Mouse (Mus musculus): ENCODE data around the gene Tmem198. TPM values are rescaled to one million over a fixed set of nuclear protein-coding genes. Genes with fewer than 3 reads are reported as not detected.

Gene Tmem198
- polyA plus RNA-seq, 1 experiment from 2014 or later = 1.3 TPM

DNA sequence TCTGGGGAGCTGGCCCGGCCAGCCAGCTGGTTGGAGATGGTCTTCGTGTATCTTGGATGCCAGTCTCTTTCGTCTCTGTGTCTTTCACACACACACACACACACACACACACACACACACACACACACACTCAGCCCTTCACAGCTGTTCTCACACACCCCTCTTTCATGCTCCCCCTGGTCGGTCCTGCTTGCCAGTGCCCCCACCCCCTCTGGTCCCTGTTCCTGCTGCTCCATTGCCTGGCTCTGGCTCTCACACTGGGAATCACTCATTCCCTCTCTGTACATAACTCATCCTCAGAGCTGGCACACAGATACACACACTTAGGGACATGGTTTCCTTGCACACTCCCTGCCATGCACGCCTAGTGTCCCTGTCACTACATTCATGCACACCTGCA is 27.4 kb upstream of the Tmem198 start:
- TF ChIP-seq CTCF (IDR thresholded peaks at IDR 0.05) = no peak
- DNase-seq (ENCODE audit: low spot score) = no peak
- 57% methylated on average over 5 of the region's 5 CpGs for WGBS
- Histone ChIP-seq H3K4me2 (replicated peaks; ENCODE audit: low read depth, low read length) (no peak overlapping the region), H3K36me3 (ENCODE audit: insufficient read depth, low read length) (no peaks in the 10 kb centered on the region), H3K4me1 (ENCODE audit: insufficient read depth, low read depth, low read length) (peaks cover 9% of the 10 kb centered on the region; the same call in 1 of the 2 replicates), H3K4me3 (ENCODE audit: low read depth, low read length) (no peak overlapping the region), H3K27ac (ENCODE audit: low read length) (no peak overlapping the region), H3K9me3 (ENCODE audit: low read length) (no peaks in the 10 kb centered on the region), H3K27me3 (replicated peaks; ENCODE audit: insufficient read depth, low read length) (peaks cover 55% of the 10 kb centered on the region), H3K9ac (replicated peaks; ENCODE audit: low read depth) (no peak overlapping the region)
- ATAC-seq = no peak

DNA sequence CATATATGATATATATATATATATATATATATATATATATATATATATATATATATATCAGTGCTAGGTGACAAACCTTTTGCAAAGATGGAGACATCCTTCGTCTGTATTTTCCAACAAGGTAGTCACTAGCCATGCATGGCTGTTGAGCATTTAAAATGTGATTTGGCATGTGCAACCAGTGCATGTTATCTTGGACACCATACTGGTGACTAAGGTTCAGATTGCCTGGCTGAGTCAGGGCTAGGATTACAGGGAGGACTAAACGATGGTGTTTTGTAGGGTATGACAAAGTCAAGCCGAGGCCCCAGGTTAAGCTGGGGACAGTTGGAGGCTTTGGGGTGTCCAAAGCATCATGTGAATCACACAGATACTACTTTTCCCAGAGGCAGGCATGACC is 23.9 kb upstream of the Tmem198 start:
- peaks cover 29% of the 10 kb centered on the region for H3K27me3 ChIP-seq (replicated peaks; ENCODE audit: insufficient read depth, low read length)
- peaks cover 6% of the 10 kb centered on the region for H3K4me1 ChIP-seq (ENCODE audit: insufficient read depth, low read depth, low read length)
- H3K9ac ChIP-seq (replicated peaks; ENCODE audit: low read depth) = no peak overlapping the region
- H3K36me3 ChIP-seq (ENCODE audit: insufficient read depth, low read length) = no peaks in the 10 kb centered on the region
- H3K4me2 ChIP-seq (replicated peaks; ENCODE audit: low read depth, low read length) = no peak overlapping the region
- H3K9me3 ChIP-seq (ENCODE audit: low read length) = no peaks in the 10 kb centered on the region
- DNase-seq (ENCODE audit: low spot score) = no peak
- WGBS = 68% methylated on average over 3 of the region's 3 CpGs
- no peak overlapping the region for H3K27ac ChIP-seq (ENCODE audit: low read length)
- ATAC-seq = no peak
- H3K4me3 ChIP-seq (ENCODE audit: low read depth, low read length) = no peak overlapping the region
- no peak for TF ChIP-seq CTCF (IDR thresholded peaks at IDR 0.05)
- TF ChIP-seq EP300 (IDR thresholded peaks at IDR 0.05) = no peak

DNA sequence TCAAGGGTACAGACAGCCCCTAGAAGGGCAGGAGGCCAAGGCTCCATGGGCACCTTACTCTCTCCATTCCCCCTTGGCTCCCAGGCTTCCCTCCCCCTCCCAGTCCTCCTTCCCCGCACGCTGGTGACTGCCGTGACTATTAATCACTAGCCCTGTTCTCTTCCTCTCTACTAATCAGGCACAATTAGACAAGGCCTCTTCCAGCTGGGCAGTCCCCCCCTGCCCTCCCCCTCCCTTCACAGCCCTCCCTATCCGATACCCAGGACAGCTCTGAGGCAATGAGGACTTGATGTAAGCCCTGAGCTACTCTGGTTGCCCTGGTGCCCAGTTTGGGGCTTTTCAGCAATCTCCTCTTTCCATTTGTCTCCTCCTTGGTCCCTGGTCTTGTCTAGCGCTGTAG is 23.4 kb upstream of the Tmem198 start:
- Histone ChIP-seq H3K27ac (ENCODE audit: low read length) (no peak overlapping the region), H3K4me3 (ENCODE audit: low read depth, low read length) (no peak overlapping the region), H3K4me2 (replicated peaks; ENCODE audit: low read depth, low read length) (no peak overlapping the region), H3K9ac (replicated peaks; ENCODE audit: low read depth) (no peak overlapping the region), H3K4me1 (ENCODE audit: insufficient read depth, low read depth, low read length) (peaks cover 4% of the 10 kb centered on the region; the same call in 1 of the 2 replicates), H3K9me3 (ENCODE audit: low read length) (no peaks in the 10 kb centered on the region), H3K27me3 (replicated peaks; ENCODE audit: insufficient read depth, low read length) (peaks cover 24% of the 10 kb centered on the region), H3K36me3 (ENCODE audit: insufficient read depth, low read length) (no peaks in the 10 kb centered on the region)
- 38% methylated on average over 5 of the region's 5 CpGs for WGBS
- DNase-seq (ENCODE audit: low spot score) (no peak), ATAC-seq (no peak)
- TF ChIP-seq EP300 (IDR thresholded peaks at IDR 0.05) = no peak
- TF ChIP-seq CTCF (IDR thresholded peaks at IDR 0.05) = no peak

DNA sequence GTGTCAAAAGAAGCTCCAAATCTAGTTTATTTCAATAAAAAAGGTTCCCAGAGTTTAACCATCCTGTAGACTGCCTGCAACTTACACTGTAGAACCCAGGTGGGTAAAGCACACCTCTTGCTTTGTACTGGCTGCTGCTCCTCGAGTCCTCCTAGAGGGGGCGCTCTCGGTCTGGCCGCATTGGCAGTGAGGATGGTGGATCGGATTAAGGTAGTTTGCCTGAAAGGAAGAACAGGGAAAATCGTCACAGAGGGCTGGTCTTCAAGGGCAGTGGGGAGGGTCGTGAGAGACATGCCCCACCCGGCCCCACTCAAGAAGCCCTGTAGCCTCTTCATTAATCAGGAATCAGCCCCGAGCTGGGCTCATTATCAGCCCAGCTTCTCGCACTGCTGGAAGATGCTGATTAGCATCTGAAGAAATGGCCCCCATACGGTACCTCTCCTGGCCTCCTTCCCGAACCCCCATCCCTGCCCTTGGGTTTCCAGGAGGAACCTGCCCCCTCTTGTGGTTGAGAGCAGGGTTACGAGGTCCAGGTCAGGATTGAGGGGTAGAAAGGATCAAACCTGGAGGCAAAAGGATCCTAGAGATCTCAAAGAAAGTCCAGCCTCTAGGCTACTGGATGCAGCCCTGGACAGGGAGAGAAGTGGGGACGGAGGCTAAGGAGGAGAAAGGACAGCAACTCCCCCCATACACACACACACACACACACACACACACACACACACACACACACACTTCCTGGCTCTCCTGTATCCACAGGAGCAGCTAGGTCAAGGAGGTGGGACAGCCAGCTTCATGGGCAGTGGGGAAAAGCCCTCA is 22.4 kb upstream of the Tmem198 start:
- Histone ChIP-seq H3K4me1 (ENCODE audit: insufficient read depth, low read depth, low read length) (peaks cover 4% of the 10 kb centered on the region; the same call in 1 of the 2 replicates), H3K4me2 (replicated peaks; ENCODE audit: low read depth, low read length) (no peak overlapping the region), H3K36me3 (ENCODE audit: insufficient read depth, low read length) (no peaks in the 10 kb centered on the region), H3K4me3 (ENCODE audit: low read depth, low read length) (no peak overlapping the region), H3K9ac (replicated peaks; ENCODE audit: low read depth) (no peak overlapping the region), H3K27me3 (replicated peaks; ENCODE audit: insufficient read depth, low read length) (peaks cover 19% of the 10 kb centered on the region; the same call in 1 of the 2 replicates), H3K9me3 (ENCODE audit: low read length) (no peaks in the 10 kb centered on the region), H3K27ac (ENCODE audit: low read length) (no peak overlapping the region)
- TF ChIP-seq EP300 (IDR thresholded peaks at IDR 0.05) (no peak), CTCF (IDR thresholded peaks at IDR 0.05) (peak; percentile 61)
- DNase-seq (ENCODE audit: low spot score) (no peak), ATAC-seq (no peak)
- 16% methylated on average over 14 of the region's 14 CpGs for WGBS

DNA sequence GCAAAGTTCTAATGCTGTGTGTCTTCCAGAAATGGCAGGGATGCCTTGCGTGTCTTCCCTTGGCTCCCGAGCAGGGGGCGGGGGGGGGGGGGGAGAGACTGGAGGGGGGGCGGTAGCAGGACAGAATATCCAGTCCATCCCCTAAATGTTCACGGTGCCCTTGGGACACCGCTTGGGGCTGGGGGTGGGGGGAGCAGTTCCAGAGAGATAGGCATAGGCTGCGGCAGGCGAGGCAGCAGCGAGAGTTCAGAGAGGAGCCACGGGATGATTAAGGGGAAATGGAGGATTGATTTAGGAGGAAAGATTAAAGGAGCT is 21.7 kb upstream of the Tmem198 start:
- no peaks in the 10 kb centered on the region for H3K36me3 ChIP-seq (ENCODE audit: insufficient read depth, low read length)
- no peak overlapping the region for H3K27ac ChIP-seq (ENCODE audit: low read length)
- H3K9me3 ChIP-seq (ENCODE audit: low read length) = no peaks in the 10 kb centered on the region
- DNase-seq (ENCODE audit: low spot score) (no peak), ATAC-seq (no peak)
- no peak overlapping the region for H3K4me3 ChIP-seq (ENCODE audit: low read depth, low read length)
- H3K4me1 ChIP-seq (ENCODE audit: insufficient read depth, low read depth, low read length) = peaks cover 4% of the 10 kb centered on the region; the same call in 1 of the 2 replicates
- TF ChIP-seq EP300 (IDR thresholded peaks at IDR 0.05) (no peak), CTCF (IDR thresholded peaks at IDR 0.05) (no peak)
- 7% methylated on average over 5 of the region's 10 CpGs for WGBS
- peaks cover 17% of the 10 kb centered on the region; the same call in 1 of the 2 replicates for H3K27me3 ChIP-seq (replicated peaks; ENCODE audit: insufficient read depth, low read length)
- no peak overlapping the region for H3K9ac ChIP-seq (replicated peaks; ENCODE audit: low read depth)
- H3K4me2 ChIP-seq (replicated peaks; ENCODE audit: low read depth, low read length) = no peak overlapping the region

DNA sequence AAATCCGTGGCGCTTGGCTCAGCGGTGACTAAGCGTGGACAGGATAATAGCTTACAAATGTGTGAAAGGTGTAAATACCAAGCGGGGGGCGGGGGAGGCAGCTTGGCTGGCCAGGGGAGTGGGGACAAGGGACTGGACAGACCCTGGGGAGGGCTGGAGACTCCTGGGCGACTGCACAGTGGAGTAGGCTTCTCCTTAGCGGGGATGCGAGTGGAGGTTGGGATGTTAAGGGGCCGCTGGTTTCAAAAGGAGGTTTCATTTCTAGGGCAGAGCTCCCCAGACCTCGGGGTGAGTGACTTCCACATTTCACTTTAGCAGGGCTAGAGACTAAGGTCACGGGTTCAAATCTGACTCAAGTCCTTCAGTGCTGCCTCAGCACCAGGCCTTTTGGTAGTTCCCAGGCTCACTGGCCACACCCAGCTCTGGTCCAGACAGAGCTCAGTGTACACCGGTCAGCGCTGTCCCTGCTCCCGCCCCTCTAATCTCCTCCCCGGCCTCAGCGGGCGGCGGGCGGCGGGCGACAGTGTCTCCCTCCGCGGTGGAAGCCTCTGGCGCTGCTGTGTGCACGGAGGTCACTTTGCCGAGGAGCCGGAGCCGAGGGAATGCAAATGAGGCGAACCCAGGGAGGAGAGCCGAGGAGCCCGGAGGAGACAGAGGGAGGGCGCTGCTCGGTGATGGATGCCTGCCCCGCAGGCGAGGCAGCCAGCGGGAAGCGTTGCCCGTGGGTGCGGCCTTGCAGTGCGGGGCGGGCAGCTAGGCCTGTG is 21.1 kb upstream of the Tmem198 start:
- Histone ChIP-seq H3K27me3 (replicated peaks; ENCODE audit: insufficient read depth, low read length) (peaks cover 13% of the 10 kb centered on the region; the same call in 1 of the 2 replicates), H3K4me1 (ENCODE audit: insufficient read depth, low read depth, low read length) (peaks cover 4% of the 10 kb centered on the region; the same call in 1 of the 2 replicates), H3K4me3 (ENCODE audit: low read depth, low read length) (peak overlapping the region; percentile 21; the same call in 1 of the 2 replicates), H3K27ac (ENCODE audit: low read length) (no peak overlapping the region), H3K36me3 (ENCODE audit: insufficient read depth, low read length) (no peaks in the 10 kb centered on the region), H3K4me2 (replicated peaks; ENCODE audit: low read depth, low read length) (peak overlapping the region; percentile 50), H3K9me3 (ENCODE audit: low read length) (no peaks in the 10 kb centered on the region), H3K9ac (replicated peaks; ENCODE audit: low read depth) (no peak overlapping the region)
- DNase-seq (ENCODE audit: low spot score) = peak; percentile 36
- no peak for TF ChIP-seq EP300 (IDR thresholded peaks at IDR 0.05)
- no peak; the same call in 1 of the 2 replicates for TF ChIP-seq CTCF (IDR thresholded peaks at IDR 0.05)
- WGBS = 2% methylated on average over 41 of the region's 42 CpGs
- peak; percentile 62 for ATAC-seq
